Mouse (Mus musculus) hindbrain, embryonic 14.5 days (tissue): ENCODE data around the gene Trim40. TPM values are rescaled to one million over a fixed set of nuclear protein-coding genes. Genes with fewer than 3 reads are reported as not detected.

ENCODE experiments used
- ATAC-seq: fragments of 200-750 bp; cut with Nextera tagmentation; 2 replicates; pipeline ENCODE4 v1.8.0; 2017; ENCODE audit warnings: moderate number of reproducible peaks, mild to moderate bottlenecking, moderate TSS enrichment, moderate library complexity; ENCODE audit not compliant: low FRiP score
- DNase-seq: peaks from one replicate; pipeline ENCODE4 v3.0.0-alpha.2; 2015; ENCODE audit warnings: low spot score
- H3K27ac ChIP-seq: fragments of 300-500 bp; sonication (generic); 2 replicates; pipeline ENCODE4 v1.5.1; 2014; ENCODE audit warnings: mild to moderate bottlenecking, moderate library complexity
- H3K27me3 ChIP-seq: fragments of 300-500 bp; sonication (generic); 2 replicates; pipeline ENCODE4 v1.6.1; 2014; ENCODE audit warnings: mild to moderate bottlenecking, low read length, mixed read lengths; ENCODE audit not compliant: control insufficient read depth, insufficient read depth
- H3K36me3 ChIP-seq: fragments of 300-500 bp; sonication (generic); replicated peaks from 2 replicates; pipeline ENCODE4 v1.6.1; 2014; ENCODE audit not compliant: control insufficient read depth, insufficient read depth
- H3K4me1 ChIP-seq: fragments of 300-500 bp; sonication (generic); replicated peaks from 2 replicates; pipeline ENCODE4 v1.6.1; 2014; ENCODE audit warnings: antibody characterized with exemption, low read length, mixed read lengths; ENCODE audit not compliant: control insufficient read depth, insufficient read depth
- H3K4me2 ChIP-seq: fragments of 300-500 bp; sonication (generic); replicated peaks from 2 replicates; pipeline ENCODE4 v1.6.1; 2014; ENCODE audit warnings: mild to moderate bottlenecking, moderate library complexity
- H3K4me3 ChIP-seq: fragments of 300-500 bp; sonication (generic); replicated peaks from 2 replicates; pipeline ENCODE4 v1.5.1; 2014; ENCODE audit warnings: mild to moderate bottlenecking, low read length
- H3K9ac ChIP-seq: fragments of 300-500 bp; sonication (generic); 2 replicates; pipeline ENCODE4 v1.6.1; 2014
- H3K9me3 ChIP-seq: fragments of 300-500 bp; sonication (generic); 2 replicates; pipeline ENCODE4 v1.6.1; 2016; ENCODE audit warnings: low read length; ENCODE audit not compliant: control insufficient read depth
- WGBS: fragments of 180-500 bp; shearing (Covaris S2); extraction: QIAGEN DNeasy Blood & Tissue Kit; methylation state at CpG from one replicate; pipeline ENCODE4 v1.1.7; 2014; 5-methylcytosine and 5-hydroxymethylcytosine counted together
- polyA plus RNA-seq: library from polyadenylated mRNA; unstranded; fragments of >200 nt; fragmentation: Nextera tagmentation; extraction: Ambion mirVana; gene quantifications from 2 replicates; pipeline ENCODE4 v1.2.1, GENCODE M21; 2014

The Trim40 gene
- polyA plus RNA-seq, 1 experiment from 2014 or later, result not detected

DNA sequence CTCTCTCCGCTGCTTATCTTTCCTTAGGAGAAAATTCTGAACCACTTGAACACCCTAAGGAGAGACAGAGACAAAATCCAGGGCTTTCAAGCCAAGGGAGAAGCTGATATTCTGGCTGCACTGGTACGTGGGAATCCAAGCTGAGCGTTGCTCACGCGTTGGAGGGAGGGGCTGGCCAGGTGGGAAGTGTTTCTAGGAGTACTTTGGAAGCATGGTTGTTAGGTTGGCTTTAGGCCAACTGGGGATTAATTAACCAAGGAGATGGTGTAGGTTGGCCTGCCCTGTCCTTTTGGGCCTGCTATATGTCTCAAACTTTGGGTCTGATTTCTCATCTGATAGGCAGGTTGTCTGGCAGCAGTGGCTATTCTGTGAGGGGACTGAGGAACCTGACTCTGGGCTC is 38.7 kb downstream of the Trim40 start:
- Histone ChIP-seq H3K9ac (no peak overlapping the region), H3K4me3 (no peak overlapping the region), H3K27me3 (no peaks in the 10 kb centered on the region), H3K4me1 (no peaks in the 10 kb centered on the region), H3K36me3 (peaks cover 68% of the 10 kb centered on the region), H3K4me2 (no peak overlapping the region), H3K9me3 (no peaks in the 10 kb centered on the region), H3K27ac (no peak overlapping the region)
- DNase-seq (no peak), ATAC-seq (no peak)
- 94% methylated on average over 5 of the region's 5 CpGs for WGBS

DNA sequence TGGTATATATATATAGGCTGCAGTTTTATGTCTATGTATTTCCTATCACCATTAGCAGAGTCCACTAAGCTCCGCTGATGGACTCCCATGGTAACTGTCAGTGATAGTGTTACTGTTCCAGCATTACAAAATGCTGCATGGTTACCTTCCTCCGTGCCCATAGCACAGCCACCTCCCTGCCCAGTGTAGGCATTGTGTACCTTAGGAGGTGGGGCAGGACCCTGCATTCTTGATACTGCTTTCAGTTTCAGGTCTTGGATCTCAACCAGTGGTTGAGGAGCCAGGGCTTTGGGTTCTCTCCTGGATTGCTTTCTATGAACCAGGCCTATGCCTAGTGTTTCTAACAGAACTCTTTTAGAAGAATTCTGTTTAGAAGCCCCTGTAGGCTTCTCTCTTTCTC is 39.9 kb downstream of the Trim40 start:
- Histone ChIP-seq H3K27ac (no peak overlapping the region), H3K9me3 (no peaks in the 10 kb centered on the region), H3K4me3 (no peak overlapping the region), H3K36me3 (peaks cover 57% of the 10 kb centered on the region), H3K4me2 (no peak overlapping the region), H3K9ac (no peak overlapping the region), H3K27me3 (no peaks in the 10 kb centered on the region), H3K4me1 (no peaks in the 10 kb centered on the region)
- no peak for ATAC-seq
- 93% methylated on average over 2 of the region's 2 CpGs for WGBS
- DNase-seq, result no peak

DNA sequence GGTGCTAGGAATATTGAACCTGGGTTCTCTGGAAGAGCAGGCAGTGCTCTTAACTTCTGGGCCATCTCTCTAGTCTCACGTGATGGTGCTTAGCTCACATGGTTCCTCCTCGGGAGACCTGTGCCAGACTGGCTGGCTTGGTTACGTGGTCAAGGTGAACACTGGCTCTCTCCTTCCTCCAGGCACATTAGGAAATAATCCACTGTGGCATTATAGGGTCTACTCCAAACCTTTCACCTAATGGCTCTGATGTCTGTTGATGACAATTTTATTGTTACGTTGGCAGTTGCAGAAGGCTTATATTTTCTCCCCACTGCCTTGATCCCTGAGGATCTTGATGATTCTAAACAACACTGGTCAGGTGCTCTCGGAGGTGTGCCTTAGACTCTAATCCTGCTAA is 41.0 kb downstream of the Trim40 start:
- H3K27ac ChIP-seq, result no peak overlapping the region
- H3K27me3 ChIP-seq, result no peaks in the 10 kb centered on the region
- no peak for DNase-seq
- H3K4me3 ChIP-seq, result no peak overlapping the region
- H3K4me2 ChIP-seq, result no peak overlapping the region
- H3K36me3 ChIP-seq, result peaks cover 46% of the 10 kb centered on the region
- no peaks in the 10 kb centered on the region for H3K4me1 ChIP-seq
- WGBS, result 85% methylated on average over 5 of the region's 5 CpGs
- H3K9me3 ChIP-seq, result no peaks in the 10 kb centered on the region
- no peak overlapping the region for H3K9ac ChIP-seq
- no peak for ATAC-seq

DNA sequence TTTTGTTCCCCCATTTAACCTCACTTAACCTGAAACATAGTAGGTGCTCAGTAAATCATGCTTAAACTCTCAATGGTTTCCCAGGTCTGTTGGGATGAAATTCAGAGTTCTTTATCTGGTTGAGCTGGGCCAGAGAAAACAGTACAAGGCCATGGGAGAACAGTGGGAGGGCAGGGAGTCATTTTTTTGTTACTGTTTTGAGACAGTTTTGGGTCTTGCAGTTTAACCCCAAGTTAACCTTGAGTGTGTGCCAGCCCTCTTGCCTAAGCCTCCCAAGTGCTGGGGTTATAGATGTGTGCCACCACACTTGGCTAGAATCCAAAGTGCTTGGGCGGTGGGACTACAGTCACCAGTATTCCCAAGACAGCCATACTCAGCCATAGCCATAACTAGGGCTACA is 45.2 kb downstream of the Trim40 start:
- Histone ChIP-seq H3K36me3 (peaks cover 11% of the 10 kb centered on the region), H3K9ac (no peak overlapping the region), H3K4me2 (no peak overlapping the region), H3K27me3 (no peaks in the 10 kb centered on the region), H3K4me1 (no peaks in the 10 kb centered on the region), H3K9me3 (no peaks in the 10 kb centered on the region), H3K4me3 (no peak overlapping the region), H3K27ac (no peak overlapping the region)
- WGBS, result 76% methylated on average over 1 of the region's 1 CpGs
- ATAC-seq (no peak), DNase-seq (no peak)

DNA sequence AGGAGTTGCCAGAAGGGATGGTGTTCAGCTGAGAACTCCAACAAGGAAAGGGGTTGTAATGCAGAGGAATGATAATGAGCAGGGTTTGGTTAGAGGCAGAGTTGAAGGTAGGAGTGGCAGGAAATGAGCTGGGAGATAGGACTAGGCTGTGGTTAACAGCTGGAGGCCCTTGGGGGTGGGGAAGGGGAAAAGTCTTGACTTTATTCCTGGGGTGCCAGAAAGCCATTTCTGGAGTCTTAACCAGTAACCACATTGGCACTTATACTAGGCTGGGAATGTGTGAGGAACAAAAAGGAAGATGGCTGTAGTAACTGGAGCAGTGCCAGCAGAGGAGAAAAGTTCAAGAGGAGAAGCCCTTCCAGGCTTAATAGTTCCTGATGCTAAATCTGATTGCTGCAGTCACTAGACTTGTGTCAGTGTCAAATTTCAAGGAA is 45.6 kb downstream of the Trim40 start:
- no peaks in the 10 kb centered on the region for H3K27me3 ChIP-seq
- H3K9ac ChIP-seq, result no peak overlapping the region
- no peaks in the 10 kb centered on the region for H3K9me3 ChIP-seq
- ATAC-seq (no peak), DNase-seq (no peak)
- H3K4me1 ChIP-seq, result no peaks in the 10 kb centered on the region
- no peak overlapping the region for H3K27ac ChIP-seq
- no peak overlapping the region for H3K4me3 ChIP-seq
- H3K36me3 ChIP-seq, result peaks cover 11% of the 10 kb centered on the region
- H3K4me2 ChIP-seq, result no peak overlapping the region

DNA sequence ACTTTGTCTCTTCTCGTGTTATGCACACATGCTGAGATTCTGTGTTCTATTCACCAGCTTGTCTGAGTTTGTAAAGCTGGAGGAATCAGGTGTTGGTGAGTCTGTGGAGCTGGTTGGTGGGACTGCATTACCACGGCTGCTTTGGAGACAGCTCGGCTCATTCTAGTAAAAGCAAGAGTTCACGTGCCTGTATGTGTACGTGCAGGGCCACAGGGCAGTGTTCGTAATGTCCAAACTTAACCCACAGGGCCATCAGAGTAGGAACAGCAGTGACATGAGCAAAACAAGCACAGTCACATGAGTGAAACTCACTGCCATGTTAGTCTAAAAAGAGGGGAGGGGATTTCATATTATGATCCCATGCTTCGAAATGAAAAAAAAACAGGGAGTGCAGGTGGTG is 46.2 kb downstream of the Trim40 start:
- no peak overlapping the region for H3K4me3 ChIP-seq
- WGBS, result 83% methylated on average over 7 of the region's 7 CpGs
- H3K4me2 ChIP-seq, result no peak overlapping the region
- no peak overlapping the region for H3K9ac ChIP-seq
- H3K4me1 ChIP-seq, result no peaks in the 10 kb centered on the region; the same call in 1 of the 2 replicates
- no peaks in the 10 kb centered on the region for H3K27me3 ChIP-seq
- ATAC-seq, result no peak
- H3K27ac ChIP-seq, result no peak overlapping the region
- no peaks in the 10 kb centered on the region for H3K9me3 ChIP-seq
- DNase-seq, result no peak
- peaks cover 11% of the 10 kb centered on the region for H3K36me3 ChIP-seq

DNA sequence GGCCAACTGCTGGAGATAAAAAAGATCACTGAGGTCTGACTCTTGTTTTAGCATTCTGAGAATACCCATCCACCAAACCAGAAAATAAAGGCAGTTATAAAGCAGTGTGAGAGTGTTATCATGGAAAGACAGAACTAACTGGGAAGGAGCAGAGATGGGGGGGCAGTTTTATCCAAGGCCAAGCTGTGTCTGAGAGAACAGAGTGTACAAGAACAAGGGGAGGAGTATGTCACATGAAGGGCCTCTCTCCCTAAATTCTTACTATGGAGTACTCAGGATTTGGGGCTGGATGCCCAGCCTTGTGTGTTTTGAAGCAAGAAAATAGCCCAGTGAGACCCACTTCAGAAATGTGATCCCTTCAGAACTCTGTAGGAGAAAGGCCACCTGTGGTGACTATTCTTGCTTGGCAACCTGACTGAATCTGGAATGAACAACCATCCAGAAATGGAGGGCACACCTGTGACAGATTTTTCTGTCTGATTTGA is 48.9 kb downstream of the Trim40 start:
- Histone ChIP-seq H3K4me1 (peaks cover 17% of the 10 kb centered on the region), H3K4me3 (no peak overlapping the region), H3K27me3 (no peaks in the 10 kb centered on the region), H3K27ac (no peak overlapping the region), H3K4me2 (no peak overlapping the region), H3K9me3 (no peaks in the 10 kb centered on the region), H3K9ac (no peak overlapping the region), H3K36me3 (no peaks in the 10 kb centered on the region; the same call in 1 of the 2 replicates)
- no peak for ATAC-seq
- no peak for DNase-seq

DNA sequence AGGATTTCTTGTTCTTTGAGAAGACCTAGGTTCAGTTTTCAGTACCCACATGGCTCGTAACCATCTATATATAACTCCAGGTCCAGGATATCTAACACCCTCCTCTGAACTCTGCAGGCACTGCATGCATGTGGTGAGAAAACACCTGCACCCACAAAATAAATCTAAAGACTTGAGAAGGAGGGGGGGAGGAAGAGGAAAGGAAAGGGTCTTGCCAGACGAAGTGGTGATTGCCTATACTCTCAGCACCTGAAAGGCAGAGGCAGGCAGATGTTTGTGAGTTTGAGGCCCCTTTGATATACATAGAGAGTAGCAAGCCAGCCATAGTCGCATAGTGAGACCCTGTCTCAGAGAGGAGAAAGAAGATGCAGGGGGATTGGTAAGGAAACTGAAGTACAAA is 50.0 kb downstream of the Trim40 start:
- no peak for ATAC-seq
- H3K4me1 ChIP-seq, result peaks cover 20% of the 10 kb centered on the region
- no peak for DNase-seq
- no peak overlapping the region for H3K4me2 ChIP-seq
- no peak overlapping the region for H3K4me3 ChIP-seq
- H3K27me3 ChIP-seq, result no peaks in the 10 kb centered on the region
- 87% methylated on average over 3 of the region's 3 CpGs for WGBS
- no peaks in the 10 kb centered on the region; the same call in 1 of the 2 replicates for H3K36me3 ChIP-seq
- no peak overlapping the region for H3K9ac ChIP-seq
- H3K9me3 ChIP-seq, result no peaks in the 10 kb centered on the region
- no peak overlapping the region for H3K27ac ChIP-seq

DNA sequence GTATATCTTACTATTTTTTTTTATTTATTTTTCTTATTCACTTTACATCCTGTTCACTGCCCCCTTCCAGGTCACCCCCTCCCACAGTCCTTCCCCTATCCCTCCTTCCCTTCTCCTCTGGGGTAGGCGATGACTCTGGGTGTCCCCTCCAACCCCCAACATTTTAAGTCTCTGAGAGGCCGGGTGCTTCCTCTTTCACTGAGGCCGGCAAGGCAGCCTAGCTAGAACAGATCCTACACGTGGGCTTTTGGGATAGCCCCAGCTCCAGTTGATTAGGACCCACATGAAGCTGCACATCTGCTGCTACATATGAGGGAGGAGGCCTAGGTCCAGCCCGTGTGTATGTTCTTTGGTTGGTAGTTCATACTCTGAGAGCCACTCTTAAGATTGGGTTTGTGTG is 50.9 kb downstream of the Trim40 start:
- Histone ChIP-seq H3K9ac (no peak overlapping the region), H3K9me3 (no peaks in the 10 kb centered on the region), H3K27ac (no peak overlapping the region), H3K27me3 (no peaks in the 10 kb centered on the region), H3K4me1 (peaks cover 20% of the 10 kb centered on the region), H3K4me2 (no peak overlapping the region), H3K36me3 (no peaks in the 10 kb centered on the region; the same call in 1 of the 2 replicates), H3K4me3 (no peak overlapping the region)
- WGBS, result 86% methylated on average over 5 of the region's 5 CpGs
- DNase-seq (no peak), ATAC-seq (no peak)
